Mouse (Mus musculus) myocyte (in vitro differentiated cells): ENCODE measurements around the gene Pdlim5.

Source experiments
- CEBPB ChIP-seq: IDR thresholded peaks from 2 replicates; pipeline ENCODE4 v1.6.1; 2011; ENCODE audit warnings: mild to moderate bottlenecking, moderate library complexity; ENCODE audit not compliant: poor library complexity, insufficient read depth, severe bottlenecking
- E2F4 ChIP-seq: IDR thresholded peaks from one replicate; pipeline ENCODE4 v1.6.1; 2011; ENCODE audit warnings: mild to moderate bottlenecking, control low read depth, moderate library complexity; ENCODE audit not compliant: insufficient read depth
- MAX ChIP-seq: IDR thresholded peaks from one replicate; pipeline ENCODE4 v1.6.1; 2011; ENCODE audit warnings: low read depth, mild to moderate bottlenecking, control low read depth
- MYOD1 ChIP-seq, 3 experiments: IDR thresholded peaks; one replicate each; pipeline ENCODE4 v1.6.1; 2011; ENCODE audit warnings: control low read depth in 2 of 3, low read depth in 2 of 3, mild to moderate bottlenecking in 2 of 3, moderate library complexity in 1 of 3; ENCODE audit not compliant: insufficient read length in 2 of 3, control insufficient read depth in 1 of 3
- POLR2A ChIP-seq: IDR thresholded peaks from one replicate; pipeline ENCODE4 v1.6.1; 2011; ENCODE audit warnings: low read depth, mild to moderate bottlenecking, control low read depth, moderate library complexity; ENCODE audit not compliant: insufficient read length
- POLR2AphosphoS2 ChIP-seq: IDR thresholded peaks from one replicate; pipeline ENCODE4 v1.6.1; 2011; ENCODE audit warnings: low read depth, control low read depth; ENCODE audit not compliant: insufficient read length
- TCF12 ChIP-seq: IDR thresholded peaks from one replicate; pipeline ENCODE4 v1.6.1; 2011; ENCODE audit warnings: mild to moderate bottlenecking, control low read depth; ENCODE audit not compliant: poor library complexity, insufficient read depth, severe bottlenecking
- TCF3 ChIP-seq: IDR thresholded peaks from one replicate; pipeline ENCODE4 v1.6.1; 2011; ENCODE audit warnings: low read depth, control low read depth; ENCODE audit not compliant: insufficient read length
- USF1 ChIP-seq: IDR thresholded peaks from one replicate; pipeline ENCODE4 v1.6.1; 2011; ENCODE audit warnings: low read depth, mild to moderate bottlenecking, control low read depth, moderate library complexity

GRCm38 (mm10) chr3:142442161-142442560, 46.7 kb upstream of the Pdlim5 start:
- TF ChIP-seq POLR2A = no peak
- no peak for TF ChIP-seq MAX
- no peak for TF ChIP-seq MYOD1 (IDR thresholded peaks at IDR 0.05; ENCODE audit: control insufficient read depth in 1 of 3, insufficient read length in 2 of 3, low read depth in 2 of 3)
- TF ChIP-seq POLR2AphosphoS2 = no peak
- TF ChIP-seq USF1 = no peak
- no peak for TF ChIP-seq E2F4
- TF ChIP-seq TCF12 = no peak
- no peak for TF ChIP-seq CEBPB
- TF ChIP-seq TCF3 = no peak
